ENCODE assay signal across 10 mouse cellular contexts in genomic region chr2:165982512-165983389, GRCm38 (mm10). TPM values are rescaled to one million over a fixed set of nuclear protein-coding genes. Genes with fewer than 3 reads are reported as not detected.
DNase-seq lines count a peak whose midpoint lies in the region; ATAC-seq and TF ChIP-seq lines count a peak whose summit lies in the region.
"Had no signal": no experiment of that assay in that cellular context is flagged by ENCODE, and none has a peak within 500 bp of the region (broad histone marks: within the 10 kb centered on the region; RNA-seq: fewer than 3 reads in every experiment).

No protein-coding gene starts in this region.

- DNase-seq in embryonic facial prominence, embryonic 10.5 days (ENCODE audit: low spot score) = no peak
- DNase-seq in adrenal gland, adult 2 months = peak; percentile 83
- peak; percentile 85 to 95 for DNase-seq in heart, adult 18-20 months
- peak; percentile 82 for DNase-seq in kidney, postnatal 0 days (ENCODE audit: low spot score)
- DNase-seq in thymus, postnatal 10 days (ENCODE audit: low spot score in 2 of 2) = peak; percentile 81 to 82
- no peak for DNase-seq in cerebellum, adult 8-10 months

- no peak overlapping the region for H3K4me3 ChIP-seq in embryonic facial prominence, embryonic 12.5 days
- H3K4me3 ChIP-seq in embryonic facial prominence, embryonic 10.5 days = no peak overlapping the region
- H3K4me3 ChIP-seq in kidney, postnatal 0 days (replicated peaks; ENCODE audit: low read depth, low read length) = no peak overlapping the region
- H3K4me3 ChIP-seq: neural tube, embryonic 13.5 days had no signal

- no peak overlapping the region for H3K9ac ChIP-seq in embryonic facial prominence, embryonic 12.5 days
- no peak overlapping the region for H3K9ac ChIP-seq in kidney, postnatal 0 days (ENCODE audit: low read depth, low read length)
- H3K9ac ChIP-seq: neural tube, embryonic 13.5 days had no signal

- 55% methylated on average over 16 of the region's 16 CpGs for WGBS in embryonic facial prominence, embryonic 12.5 days
- WGBS in embryonic facial prominence, embryonic 10.5 days = 58% methylated on average over 16 of the region's 16 CpGs
- 32% methylated on average over 16 of the region's 16 CpGs for WGBS in kidney, postnatal 0 days

- ATAC-seq in embryonic facial prominence, embryonic 12.5 days (ENCODE audit: insufficient number of reproducible peaks, insufficient read depth, low FRiP score, low TSS enrichment) = no peak
- peak; percentile 67 for ATAC-seq in kidney, postnatal 0 days (replicated peaks; ENCODE audit: low FRiP score, low read depth)
- peak; percentile 90 for ATAC-seq in megakaryocyte, adult 5-6 weeks (ENCODE audit: poor library complexity, severe bottlenecking)
- ATAC-seq: Patski had no signal

- H3K36me3 ChIP-seq in embryonic facial prominence, embryonic 12.5 days = no peaks in the 10 kb centered on the region
- H3K36me3 ChIP-seq in embryonic facial prominence, embryonic 10.5 days (replicated peaks) = no peaks in the 10 kb centered on the region
- H3K36me3 ChIP-seq in kidney, postnatal 0 days (ENCODE audit: insufficient read depth, low read length) = no peaks in the 10 kb centered on the region
- H3K36me3 ChIP-seq: neural tube, embryonic 13.5 days had no signal

- H3K4me2 ChIP-seq in embryonic facial prominence, embryonic 12.5 days (replicated peaks) = no peak overlapping the region
- no peak overlapping the region for H3K4me2 ChIP-seq in kidney, postnatal 0 days (ENCODE audit: low read length)
- H3K4me2 ChIP-seq: neural tube, embryonic 13.5 days had no signal

- peaks cover 3% of the 10 kb centered on the region; the same call in 1 of the 2 replicates for H3K4me1 ChIP-seq in embryonic facial prominence, embryonic 12.5 days
- peaks cover 20% of the 10 kb centered on the region for H3K4me1 ChIP-seq in embryonic facial prominence, embryonic 10.5 days
- H3K4me1 ChIP-seq in kidney, postnatal 0 days (replicated peaks; ENCODE audit: insufficient read depth, low read length) = no peaks in the 10 kb centered on the region; the same call in 1 of the 2 replicates

- no peaks in the 10 kb centered on the region for H3K27me3 ChIP-seq in embryonic facial prominence, embryonic 12.5 days
- H3K27me3 ChIP-seq in embryonic facial prominence, embryonic 10.5 days (replicated peaks; ENCODE audit: low read depth, poor library complexity, severe bottlenecking) = no peaks in the 10 kb centered on the region
- no peaks in the 10 kb centered on the region for H3K27me3 ChIP-seq in kidney, postnatal 0 days (ENCODE audit: insufficient read depth, low read length)
- H3K27me3 ChIP-seq: neural tube, embryonic 13.5 days; Patski had no signal

- TF ChIP-seq CTCF in kidney, postnatal 0 days (IDR thresholded peaks at IDR 0.05; ENCODE audit: low read depth) = no peak

- peak overlapping the region; percentile 12; the same call in 1 of the 2 replicates for H3K27ac ChIP-seq in embryonic facial prominence, embryonic 12.5 days
- H3K27ac ChIP-seq in embryonic facial prominence, embryonic 10.5 days (replicated peaks) = no peak overlapping the region; the same call in 1 of the 2 replicates
- H3K27ac ChIP-seq in kidney, postnatal 0 days = peak overlapping the region; percentile 81
- H3K27ac ChIP-seq: neural tube, embryonic 13.5 days had no signal

- H3K9me3 ChIP-seq in embryonic facial prominence, embryonic 12.5 days = no peaks in the 10 kb centered on the region
- no peaks in the 10 kb centered on the region for H3K9me3 ChIP-seq in embryonic facial prominence, embryonic 10.5 days
- H3K9me3 ChIP-seq in kidney, postnatal 0 days (replicated peaks; ENCODE audit: low read length) = no peaks in the 10 kb centered on the region
- H3K9me3 ChIP-seq: neural tube, embryonic 13.5 days had no signal

RNA-seq across cellular contexts. Expression of gene Ncoa3, which starts 9.7 kb away (rescaled TPM):
- polyA plus RNA-seq in embryonic facial prominence, embryonic 12.5 days (2016; fragmentation: Nextera tagmentation; extraction: Ambion mirVana) = 16.6 and 17.4 TPM in 2 replicates
- polyA plus RNA-seq in embryonic facial prominence, embryonic 10.5 days (2016; fragmentation: Nextera tagmentation; extraction: Ambion mirVana) = 16.0 TPM in 2 replicates
- 10 to 100 TPM; 28.5 to 29.8 TPM for total RNA-seq in adrenal gland, adult 2 months (2021)
- polyA plus RNA-seq in adrenal gland, adult 2 months (2012; rRNA removed) = 26.2 and 27.9 TPM in 2 replicates
- total RNA-seq in heart, adult 18-20 months (2021) = 10 to 100 TPM; 29.2 to 30.2 TPM
- 14.6 and 15.9 TPM in 2 replicates for polyA plus RNA-seq in kidney, postnatal 0 days (2015; fragmentation: Nextera tagmentation; extraction: Ambion mirVana)
- total RNA-seq in megakaryocyte, adult 5-6 weeks (2015) = 50.7 and 54.8 TPM in 2 replicates
- total RNA-seq in megakaryocyte, adult 5-6 weeks (2017) = 55.7 and 59.8 TPM in 2 replicates

Comparison
In these comparisons a context has a peak if more than half of its experiments do, and no peak if none do; other contexts are left out.
1. DNase-seq: peak in adrenal gland, adult 2 months (single experiment), heart, adult 18-20 months (2 of 2), kidney, postnatal 0 days (single experiment) and thymus, postnatal 10 days (2 of 2); none in embryonic facial prominence, embryonic 10.5 days (single experiment) and cerebellum, adult 8-10 months (single experiment).